Mouse (Mus musculus): ENCODE measurements around the gene Fam71e2. TPM values are rescaled to one million over a fixed set of nuclear protein-coding genes. Genes with fewer than 3 reads are reported as not detected.

Gene Fam71e2
- polyA plus RNA-seq, 1 experiment, result 0.09 TPM

- no peak for DNase-seq
- no peak for TF ChIP-seq POLR2A (IDR thresholded peaks at IDR 0.05; ENCODE audit: low read depth, low read length)
- TF ChIP-seq CTCF (conservative IDR thresholded peaks at IDR 0.05; ENCODE audit: insufficient read depth, insufficient read length, low read depth, low read length), result no peak
- H3K4me1 ChIP-seq (ENCODE audit: control insufficient read depth, insufficient read depth, low read length), result peaks cover 3% of the 10 kb centered on the region; the same call in 1 of the 2 replicates
- H3K36me3 ChIP-seq (ENCODE audit: control insufficient read depth, insufficient read depth, low read length), result no peaks in the 10 kb centered on the region; the same call in 1 of the 2 replicates
- H3K27me3 ChIP-seq (replicated peaks; ENCODE audit: control insufficient read depth, insufficient read depth, low read length), result no peaks in the 10 kb centered on the region
- H3K4me3 ChIP-seq (ENCODE audit: insufficient read depth, low read depth, low read length), result no peak overlapping the region
- 48% methylated on average over 2 of the region's 2 CpGs for WGBS
- H3K27ac ChIP-seq (ENCODE audit: insufficient read depth, low read depth, low read length), result no peak overlapping the region
These were observed 27.7 kb downstream of the Fam71e2 start for GRCm38 (mm10) chr7:4743354-4743753.

- H3K4me3 ChIP-seq (ENCODE audit: insufficient read depth, low read depth, low read length), result no peak overlapping the region
- no peaks in the 10 kb centered on the region; the same call in 1 of the 2 replicates for H3K36me3 ChIP-seq (ENCODE audit: control insufficient read depth, insufficient read depth, low read length)
- no peak overlapping the region for H3K27ac ChIP-seq (ENCODE audit: insufficient read depth, low read depth, low read length)
- no peak for TF ChIP-seq POLR2A (IDR thresholded peaks at IDR 0.05; ENCODE audit: low read depth, low read length)
- no peak for TF ChIP-seq CTCF (conservative IDR thresholded peaks at IDR 0.05; ENCODE audit: insufficient read depth, insufficient read length, low read depth, low read length)
- no peak for DNase-seq
- H3K27me3 ChIP-seq (replicated peaks; ENCODE audit: control insufficient read depth, insufficient read depth, low read length), result no peaks in the 10 kb centered on the region
- WGBS, result 89% methylated on average over 6 of the region's 6 CpGs
- H3K4me1 ChIP-seq (ENCODE audit: control insufficient read depth, insufficient read depth, low read length), result peaks cover 3% of the 10 kb centered on the region; the same call in 1 of the 2 replicates
These were observed 28.7 kb downstream of the Fam71e2 start for GRCm38 (mm10) chr7:4742482-4742819.

- TF ChIP-seq CTCF (conservative IDR thresholded peaks at IDR 0.05; ENCODE audit: insufficient read depth, insufficient read length, low read depth, low read length) (no peak), POLR2A (IDR thresholded peaks at IDR 0.05; ENCODE audit: low read depth, low read length) (no peak)
- Histone ChIP-seq H3K36me3 (ENCODE audit: control insufficient read depth, insufficient read depth, low read length) (no peaks in the 10 kb centered on the region; the same call in 1 of the 2 replicates), H3K4me3 (ENCODE audit: insufficient read depth, low read depth, low read length) (no peak overlapping the region; the same call in none of the 2 replicates), H3K27ac (ENCODE audit: insufficient read depth, low read depth, low read length) (peak overlapping the region; percentile 90), H3K27me3 (replicated peaks; ENCODE audit: control insufficient read depth, insufficient read depth, low read length) (no peaks in the 10 kb centered on the region), H3K4me1 (ENCODE audit: control insufficient read depth, insufficient read depth, low read length) (peaks cover 3% of the 10 kb centered on the region; the same call in 1 of the 2 replicates)
- 79% methylated on average over 21 of the region's 21 CpGs for WGBS
- no peak for DNase-seq
These were observed 29.2 kb downstream of the Fam71e2 start for GRCm38 (mm10) chr7:4741672-4742481.

- TF ChIP-seq POLR2A (IDR thresholded peaks at IDR 0.05; ENCODE audit: low read depth, low read length) (peak; percentile 28), CTCF (conservative IDR thresholded peaks at IDR 0.05; ENCODE audit: insufficient read depth, insufficient read length, low read depth, low read length) (no peak)
- no peaks in the 10 kb centered on the region for H3K27me3 ChIP-seq (replicated peaks; ENCODE audit: control insufficient read depth, insufficient read depth, low read length)
- H3K27ac ChIP-seq (ENCODE audit: insufficient read depth, low read depth, low read length), result peak overlapping the region; percentile 95
- 4% methylated on average over 4 of the region's 4 CpGs for WGBS
- H3K4me3 ChIP-seq (ENCODE audit: insufficient read depth, low read depth, low read length), result peak overlapping the region; percentile 90
- peak; percentile 89 for DNase-seq
- H3K36me3 ChIP-seq (ENCODE audit: control insufficient read depth, insufficient read depth, low read length), result no peaks in the 10 kb centered on the region; the same call in 1 of the 2 replicates
- H3K4me1 ChIP-seq (ENCODE audit: control insufficient read depth, insufficient read depth, low read length), result peaks cover 8% of the 10 kb centered on the region; the same call in 1 of the 2 replicates
These were observed 30.0 kb downstream of the Fam71e2 start for GRCm38 (mm10) chr7:4741151-4741550.

GRCm38 (mm10) chr7:4740309-4740727 is 30.8 kb downstream of the Fam71e2 start:
- WGBS, result under 1% methylated on average over 14 of the region's 14 CpGs
- no peaks in the 10 kb centered on the region; the same call in 1 of the 2 replicates for H3K36me3 ChIP-seq (ENCODE audit: control insufficient read depth, insufficient read depth, low read length)
- H3K27ac ChIP-seq (ENCODE audit: insufficient read depth, low read depth, low read length), result peak overlapping the region; percentile 95
- DNase-seq, result no peak
- TF ChIP-seq POLR2A (IDR thresholded peaks at IDR 0.05; ENCODE audit: low read depth, low read length) (no peak), CTCF (conservative IDR thresholded peaks at IDR 0.05; ENCODE audit: insufficient read depth, insufficient read length, low read depth, low read length) (no peak)
- H3K4me1 ChIP-seq (ENCODE audit: control insufficient read depth, insufficient read depth, low read length), result peaks cover 8% of the 10 kb centered on the region; the same call in 1 of the 2 replicates
- no peaks in the 10 kb centered on the region for H3K27me3 ChIP-seq (replicated peaks; ENCODE audit: control insufficient read depth, insufficient read depth, low read length)
- peak overlapping the region; percentile 90 for H3K4me3 ChIP-seq (ENCODE audit: insufficient read depth, low read depth, low read length)

GRCm38 (mm10) chr7:4739544-4740275 is 31.4 kb downstream of the Fam71e2 start, which contains the start of gene Kmt5c:
TSS of gene Kmt5c (plus strand) at chr7:4740115.
- H3K4me1 ChIP-seq (ENCODE audit: control insufficient read depth, insufficient read depth, low read length), result peaks cover 8% of the 10 kb centered on the region; the same call in 1 of the 2 replicates
- TF ChIP-seq POLR2A (IDR thresholded peaks at IDR 0.05; ENCODE audit: low read depth, low read length) (peak; percentile 94), CTCF (conservative IDR thresholded peaks at IDR 0.05; ENCODE audit: insufficient read depth, insufficient read length, low read depth, low read length) (no peak; the same call in 1 of the 2 replicates)
- H3K27ac ChIP-seq (ENCODE audit: insufficient read depth, low read depth, low read length), result peak within 1 kb of the TSS; percentile 95
- no peaks in the 10 kb centered on the region; the same call in 1 of the 2 replicates for H3K36me3 ChIP-seq (ENCODE audit: control insufficient read depth, insufficient read depth, low read length)
- H3K4me3 ChIP-seq (ENCODE audit: insufficient read depth, low read depth, low read length), result peak within 1 kb of the TSS; percentile 90
- peak; percentile 100 for DNase-seq
- WGBS, result under 1% methylated on average over 39 of the region's 44 CpGs
- no peaks in the 10 kb centered on the region for H3K27me3 ChIP-seq (replicated peaks; ENCODE audit: control insufficient read depth, insufficient read depth, low read length)

Measured in kidney, adult 2 months (tissue).